Mouse (Mus musculus) thymus, adult 18-20 months (tissue): ENCODE measurements around the gene Fgd2.
A peak's percentile ranks its signal among the peaks of the same experiment; 100 is the strongest.
"Not testable (repeated sequence)": the region's sequence is repeated elsewhere in the genome, so short reads cannot be mapped to it uniquely, and the experiment has no call there.

ENCODE experiments used
- DNase-seq, 2 experiments: peaks; one replicate each; pipeline ENCODE4 v3.0.0; 2022; ENCODE audit warnings: mixed read lengths in 2 of 2

The Fgd2 gene

DNA sequence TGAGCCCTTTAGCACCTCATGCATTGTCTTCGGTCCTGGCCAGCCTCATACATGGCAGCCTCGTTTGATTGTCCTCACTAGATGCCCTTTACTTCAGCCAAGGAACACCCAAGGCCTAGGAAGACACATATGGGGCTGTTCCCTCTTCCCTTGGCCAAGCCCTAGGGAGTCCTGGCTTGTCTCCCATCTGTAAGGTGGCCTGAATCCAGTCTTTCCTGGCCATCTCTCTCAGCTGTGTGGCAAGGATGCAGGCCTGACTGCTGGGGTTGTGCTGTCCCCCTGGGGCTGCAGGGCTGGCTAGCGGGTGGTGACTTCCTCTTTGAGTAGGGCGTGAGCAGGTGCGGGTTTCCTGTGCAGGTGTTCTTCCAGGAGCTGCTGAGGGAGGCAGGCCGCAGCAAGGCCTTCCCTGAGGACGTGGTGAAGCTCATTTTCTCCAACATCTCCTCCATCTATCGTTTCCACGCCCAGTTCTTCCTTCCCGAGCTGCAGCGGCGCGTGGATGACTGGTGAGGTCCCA lies 4.4 kb downstream of the Fgd2 start:
- DNase-seq: peak in 1 of 2 experiments; percentile 35

DNA sequence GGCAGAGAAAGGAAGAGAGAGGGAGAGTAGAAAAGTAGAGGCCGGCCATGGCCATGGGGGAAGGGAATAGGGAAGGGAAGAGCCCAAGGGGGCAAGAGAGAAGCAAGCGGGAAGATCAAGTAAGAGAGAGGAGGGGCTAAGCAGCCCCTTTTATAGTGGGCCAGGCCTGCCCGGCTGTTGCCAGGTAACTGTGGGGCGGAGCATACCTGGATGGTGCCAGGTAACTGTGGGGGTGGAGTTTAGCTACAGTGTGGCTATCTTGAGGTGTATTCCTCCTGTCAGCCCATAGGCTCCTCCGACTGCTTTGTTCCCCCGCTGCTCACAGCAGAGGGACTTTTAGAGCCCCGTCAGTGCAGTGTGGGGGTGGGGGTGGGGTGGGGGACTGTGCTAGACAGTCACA lies 8.0 kb downstream of the Fgd2 start:
- no peak for DNase-seq

GRCm38 (mm10) chr17:29370984-29371723 lies 10.4 kb downstream of the Fgd2 start:
- DNase-seq: peak; percentile 77 to 78

GRCm38 (mm10) chr17:29375871-29376270 lies 15.2 kb downstream of the Fgd2 start:
- DNase-seq: no peak

DNA sequence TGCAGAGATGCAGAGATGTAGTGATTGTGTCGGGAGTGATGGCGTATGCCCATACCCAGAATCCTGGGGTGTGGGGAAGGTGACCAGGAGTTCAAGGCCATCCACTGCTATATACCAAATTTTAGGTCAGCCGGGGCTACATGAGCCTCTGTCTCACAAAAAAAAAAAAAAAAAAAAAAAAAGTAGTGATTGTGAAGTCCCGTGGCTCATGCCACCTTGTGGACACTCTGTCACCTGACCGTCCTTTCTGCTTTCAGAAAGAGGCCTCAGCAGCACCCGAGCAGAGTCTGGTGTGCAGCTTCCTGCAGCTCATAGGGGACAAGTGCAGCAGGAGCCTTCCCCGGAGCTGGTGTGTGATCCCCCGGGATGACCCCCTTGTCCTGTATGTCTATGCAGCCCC lies 17.3 kb downstream of the Fgd2 start:
- DNase-seq: no peak

DNA sequence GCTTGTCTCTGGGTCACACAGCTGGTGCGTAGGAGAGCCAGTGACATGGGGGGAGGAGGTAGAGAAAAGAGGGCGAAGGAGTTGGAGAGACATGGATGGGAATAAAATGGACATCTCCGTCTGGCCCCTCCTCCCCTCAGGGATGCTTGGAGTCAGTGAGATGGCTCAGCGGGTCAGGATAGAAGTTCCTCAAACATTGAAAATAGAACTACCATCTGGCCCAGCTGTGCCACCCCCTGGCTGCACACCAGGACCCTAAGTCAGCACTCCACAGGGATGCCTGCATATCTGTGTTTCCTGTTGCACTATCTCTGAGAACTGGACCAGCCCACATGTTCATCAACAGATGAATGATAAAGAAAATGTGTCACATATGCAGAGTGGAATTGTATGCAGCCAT lies 19.5 kb downstream of the Fgd2 start:
- DNase-seq: no peak

- no peak for DNase-seq
Observed at GRCm38 (mm10) chr17:29381472-29381871, 20.8 kb downstream of the Fgd2 start.

- DNase-seq: no peak
Observed at GRCm38 (mm10) chr17:29382417-29382816, 21.7 kb downstream of the Fgd2 start.

GRCm38 (mm10) chr17:29383923-29384322 lies 23.2 kb downstream of the Fgd2 start:
- no peak for DNase-seq

GRCm38 (mm10) chr17:29384850-29385438 lies 24.2 kb downstream of the Fgd2 start:
- no peak for DNase-seq

DNA sequence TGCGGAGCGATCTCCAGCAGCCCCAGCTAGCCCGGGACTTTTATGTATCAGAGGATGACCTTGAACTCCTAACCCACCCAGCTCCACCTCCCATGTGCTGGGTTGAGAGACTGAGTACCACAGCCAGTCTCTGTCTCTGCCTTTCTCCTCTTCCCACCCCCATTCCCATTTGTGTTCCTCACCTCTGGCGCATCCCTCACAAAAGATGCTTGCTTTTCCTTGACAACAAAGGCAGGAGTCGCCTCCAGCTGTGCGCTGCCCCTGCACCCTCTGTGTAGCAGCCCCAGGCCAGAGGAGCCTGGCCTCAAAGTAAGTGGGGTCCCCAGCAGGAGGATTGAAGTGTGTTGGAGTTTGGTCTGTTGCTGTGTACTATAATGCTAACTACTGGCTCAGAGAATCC lies 25.0 kb downstream of the Fgd2 start:
- no peak for DNase-seq

GRCm38 (mm10) chr17:29388978-29389377 lies 28.3 kb downstream of the Fgd2 start:
- DNase-seq: no peak

GRCm38 (mm10) chr17:29391280-29391679 lies 30.6 kb downstream of the Fgd2 start:
- DNase-seq: no peak

DNA sequence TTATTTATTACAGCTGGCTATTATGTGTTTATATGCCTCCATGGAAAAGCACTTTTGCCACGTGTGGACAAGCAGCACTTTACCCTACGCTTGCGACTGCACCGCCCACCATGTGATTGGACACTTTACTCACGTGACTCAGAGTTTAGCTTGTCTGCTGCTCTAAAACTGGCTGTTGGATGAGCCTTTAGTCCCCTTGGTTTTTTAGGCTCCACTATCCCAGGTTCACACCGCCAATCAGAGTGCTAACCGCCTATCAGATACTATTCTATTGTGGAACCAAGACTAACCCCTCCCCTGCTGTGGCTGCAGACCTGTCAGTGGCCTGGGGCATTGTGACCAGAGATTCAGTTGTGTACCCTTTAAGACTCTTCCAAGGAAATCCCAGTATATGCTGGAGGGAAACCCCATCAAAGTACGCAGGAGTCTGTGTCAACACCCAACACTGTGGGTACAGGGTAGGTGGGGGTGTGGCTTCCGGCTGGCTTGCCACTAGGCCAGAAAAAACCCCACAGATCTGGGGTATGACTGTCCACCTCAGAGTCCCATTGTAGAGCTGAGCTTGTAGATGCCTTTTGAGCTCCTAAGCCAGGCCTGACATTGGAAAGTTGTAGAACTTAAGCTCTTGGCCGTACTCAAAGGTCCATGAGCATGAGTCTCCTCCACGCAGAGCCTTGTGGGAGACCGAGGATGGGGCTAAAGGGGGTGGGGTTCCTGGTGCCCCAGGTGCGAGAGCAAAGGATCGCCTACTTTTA lies 32.8 kb downstream of the Fgd2 start:
- peak in 1 of 2 experiments; percentile 58 for DNase-seq

DNA sequence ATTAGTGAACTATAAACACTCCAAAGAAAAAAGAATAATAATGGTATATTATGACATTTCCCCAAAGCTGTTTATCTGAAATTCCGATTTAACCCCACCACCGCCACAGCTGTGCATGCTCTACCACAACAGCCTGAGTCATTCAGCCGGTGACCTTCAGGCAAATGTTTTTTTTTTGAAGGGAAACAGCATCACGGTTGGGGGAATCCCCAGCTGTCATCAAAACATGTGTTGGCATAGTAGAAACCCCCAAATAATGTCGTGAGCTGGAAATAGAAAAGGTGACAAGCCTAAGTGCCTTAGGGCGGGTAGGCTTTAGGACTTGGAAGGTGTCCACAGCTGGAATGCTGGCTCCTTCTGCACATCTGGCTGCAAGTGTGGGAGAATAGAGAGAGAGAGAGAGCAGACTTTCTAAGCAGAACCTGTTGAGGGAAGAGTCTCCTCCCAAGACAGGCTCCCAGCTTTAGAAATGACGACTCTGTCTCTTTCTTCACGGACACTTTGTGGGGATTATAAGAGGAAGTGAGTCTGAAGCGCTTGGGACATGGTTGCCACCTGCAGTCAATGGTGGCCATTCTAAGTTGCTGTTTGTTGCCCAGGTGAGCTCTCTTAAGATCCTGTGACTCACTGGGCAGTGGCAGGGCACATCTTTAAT lies 33.5 kb downstream of the Fgd2 start:
- peak in 1 of 2 experiments; percentile 55 for DNase-seq

DNA sequence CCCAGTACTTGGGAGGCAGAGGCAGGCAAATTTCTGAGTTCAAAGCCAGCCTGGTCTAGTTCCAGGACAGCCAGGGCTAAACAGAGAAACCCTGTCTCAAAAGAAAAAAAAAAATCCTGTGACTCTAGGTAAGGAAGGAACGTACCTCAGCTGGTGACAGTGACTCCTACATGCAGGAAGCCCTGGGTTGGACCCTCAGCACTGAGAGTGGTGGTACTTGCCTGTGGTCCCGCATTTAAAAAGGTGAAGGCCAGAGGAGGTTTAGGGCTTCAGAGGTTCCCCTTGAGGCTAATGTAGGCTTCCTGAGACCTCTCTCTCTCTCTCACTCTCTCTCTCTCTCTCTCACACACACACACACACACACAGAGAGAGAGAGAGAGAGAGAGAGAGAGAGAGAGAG lies 34.0 kb downstream of the Fgd2 start:
- DNase-seq: not testable (repeated sequence)

DNA sequence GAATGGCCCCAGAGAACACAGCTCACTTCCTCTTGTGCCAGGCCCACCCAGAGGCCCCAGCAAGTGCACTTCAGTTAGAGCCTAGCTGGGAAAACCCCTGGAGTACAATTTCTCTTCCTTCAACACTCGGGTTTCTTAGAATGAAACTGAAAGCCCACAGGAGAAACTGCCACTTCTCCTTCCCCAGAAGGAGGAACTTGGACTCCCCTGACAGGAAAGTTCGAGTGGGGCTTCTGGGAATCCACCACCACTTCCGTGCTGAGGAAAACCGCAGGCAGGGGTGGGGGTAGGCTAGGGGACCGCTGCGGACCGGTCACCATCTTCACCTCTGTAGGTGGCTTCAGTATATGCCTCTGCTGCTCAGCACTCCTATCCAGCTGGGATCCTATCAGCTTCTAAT lies 34.7 kb downstream of the Fgd2 start:
- peak; percentile 37 to 60 for DNase-seq

DNA sequence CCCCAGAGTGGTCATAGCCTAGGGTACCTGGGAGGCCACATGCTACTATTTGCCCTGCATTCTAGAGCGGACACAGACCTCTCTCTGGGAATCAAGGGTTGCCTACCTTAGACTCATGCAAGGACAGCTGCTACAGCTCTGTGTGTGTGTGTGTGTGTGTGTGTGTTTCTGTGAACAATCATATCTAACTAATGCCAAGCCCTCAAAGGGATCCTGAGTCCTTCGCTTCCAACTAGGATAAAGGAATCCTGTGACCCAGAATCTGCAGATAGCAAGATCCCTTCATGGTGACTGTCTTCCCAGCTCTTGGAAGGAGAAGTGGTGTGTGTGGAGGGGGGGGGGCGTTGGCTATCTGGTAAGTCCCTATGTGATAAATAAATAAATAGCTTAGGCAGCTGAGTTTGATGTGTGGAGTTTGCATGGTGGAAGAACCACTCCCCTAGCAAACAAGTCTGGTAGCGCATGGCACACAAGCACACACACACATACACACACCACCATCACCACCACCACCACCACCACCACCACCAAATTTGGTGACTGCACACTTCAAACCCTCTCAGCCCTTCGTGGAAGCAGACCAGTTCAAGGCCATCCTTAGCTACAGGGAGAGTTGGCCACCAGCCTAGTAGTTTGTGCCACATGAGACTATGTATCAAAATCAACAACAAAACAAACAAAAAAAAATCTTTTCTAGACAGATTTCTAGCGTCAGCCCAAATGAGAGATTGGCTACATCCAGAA lies 35.5 kb downstream of the Fgd2 start:
- DNase-seq: no peak

GRCm38 (mm10) chr17:29396821-29397242 lies 36.1 kb downstream of the Fgd2 start:
- DNase-seq: peak; percentile 61 to 68

DNA sequence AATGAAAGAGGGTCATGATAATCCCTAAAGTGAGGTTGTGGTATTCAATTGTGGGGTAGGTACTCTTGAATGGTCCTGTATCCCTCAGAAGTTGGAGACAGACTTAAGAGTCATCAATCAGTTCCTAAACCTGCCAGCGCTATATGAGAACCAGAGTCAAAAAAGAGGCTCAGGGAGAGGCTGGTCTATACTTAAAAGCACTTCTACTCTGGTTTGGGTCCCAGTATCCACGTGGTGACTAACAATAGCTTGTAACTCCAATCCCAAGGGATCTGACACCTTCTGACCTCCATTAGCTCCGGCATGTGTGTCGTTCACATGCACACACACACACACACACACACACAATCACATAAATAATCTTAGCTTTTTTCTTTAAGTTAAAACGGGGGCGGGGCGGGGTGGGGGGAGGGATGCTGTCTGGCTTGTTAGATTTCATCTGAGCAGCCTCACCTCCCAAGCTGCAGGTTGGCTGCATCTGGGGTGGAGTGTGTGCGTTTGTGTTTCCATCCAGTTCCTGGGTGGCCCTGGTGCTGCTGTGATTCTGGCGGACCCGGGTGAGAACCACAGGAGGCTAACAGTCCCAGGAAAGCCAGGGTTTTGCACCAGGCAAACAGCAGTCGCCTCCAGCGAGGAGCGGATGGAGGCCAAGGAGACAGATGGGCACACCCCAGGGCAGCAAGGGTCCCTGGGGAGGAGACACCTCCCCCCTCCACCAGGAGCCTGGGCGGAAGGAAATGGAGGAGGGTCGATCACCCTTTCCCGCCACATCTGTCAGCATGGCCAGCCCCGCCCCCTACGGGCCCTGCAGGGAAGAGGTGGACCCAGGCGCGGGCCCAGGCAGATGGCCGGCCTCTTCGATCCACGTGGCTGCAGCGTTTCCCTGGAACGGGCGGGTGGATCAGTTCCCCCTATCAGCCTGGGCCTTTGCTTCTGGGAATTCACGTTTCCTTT lies 37.0 kb downstream of the Fgd2 start:
- DNase-seq: peak; percentile 55 to 72

- DNase-seq: no peak
Observed at GRCm38 (mm10) chr17:29398434-29399026, 37.8 kb downstream of the Fgd2 start.
